Mouse (Mus musculus) midbrain, postnatal 0 days (tissue): ENCODE measurements around the gene Tpx2. TPM values are rescaled to one million over a fixed set of nuclear protein-coding genes. Genes with fewer than 3 reads are reported as not detected.

ENCODE experiments used
- ATAC-seq: fragments of 200-750 bp; cut with Nextera tagmentation; 2 replicates; pipeline ENCODE4 v1.8.0; 2017; ENCODE audit warnings: moderate number of reproducible peaks, mild to moderate bottlenecking, moderate TSS enrichment, moderate library complexity; ENCODE audit not compliant: low FRiP score
- DNase-seq: peaks from one replicate; pipeline ENCODE4 v3.0.0-alpha.2; 2015; ENCODE audit warnings: low spot score
- H3K27ac ChIP-seq: fragments of 300-500 bp; sonication (generic); 2 replicates; pipeline ENCODE4 v1.5.1; 2014; ENCODE audit warnings: low read depth, mild to moderate bottlenecking, low read length, mixed read lengths
- H3K27me3 ChIP-seq: fragments of 300-500 bp; sonication (generic); 2 replicates; pipeline ENCODE4 v1.6.1; 2014; ENCODE audit warnings: low read length, control low read depth, mixed read lengths; ENCODE audit not compliant: insufficient read depth
- H3K36me3 ChIP-seq: fragments of 300-500 bp; sonication (generic); 2 replicates; pipeline ENCODE4 v1.6.1; 2014; ENCODE audit warnings: low read length, control low read depth, mixed read lengths; ENCODE audit not compliant: insufficient read depth
- H3K4me1 ChIP-seq: fragments of 300-500 bp; sonication (generic); 2 replicates; pipeline ENCODE4 v1.6.1; 2014; ENCODE audit warnings: mild to moderate bottlenecking, control low read depth, antibody characterized with exemption, low read length, mixed read lengths; ENCODE audit not compliant: insufficient read depth
- H3K4me2 ChIP-seq: fragments of 300-500 bp; sonication (generic); 2 replicates; pipeline ENCODE4 v1.6.1; 2014; ENCODE audit warnings: low read depth, mild to moderate bottlenecking, low read length, mixed read lengths; ENCODE audit not compliant: poor library complexity, severe bottlenecking
- H3K4me3 ChIP-seq: fragments of 300-500 bp; sonication (generic); 2 replicates; pipeline ENCODE4 v1.5.1; 2014; ENCODE audit warnings: low read depth, mild to moderate bottlenecking, low read length, moderate library complexity
- H3K9ac ChIP-seq: fragments of 300-500 bp; sonication (generic); replicated peaks from 2 replicates; pipeline ENCODE4 v1.6.1; 2014; ENCODE audit warnings: mild to moderate bottlenecking, low read length, moderate library complexity, mixed read lengths; ENCODE audit not compliant: poor library complexity, severe bottlenecking
- H3K9me3 ChIP-seq: fragments of 300-500 bp; sonication (generic); 2 replicates; pipeline ENCODE4 v1.6.1; 2016; ENCODE audit warnings: low read length, control low read depth
- CTCF ChIP-seq: IDR thresholded peaks from 2 replicates; pipeline ENCODE4 v1.5.1; 2016; ENCODE audit warnings: antibody characterized with exemption, mild to moderate bottlenecking
- WGBS: fragments of 180-500 bp; shearing (Covaris S2); extraction: QIAGEN DNeasy Blood & Tissue Kit; methylation state at CpG from one replicate; pipeline ENCODE4 v1.1.7; 2014; 5-methylcytosine and 5-hydroxymethylcytosine counted together
- polyA plus RNA-seq: library from polyadenylated mRNA; unstranded; fragments of >200 nt; fragmentation: Nextera tagmentation; extraction: Ambion mirVana; gene quantifications from 2 replicates; pipeline ENCODE4 v1.2.1, GENCODE M21; 2015
- total RNA-seq: library from RNA; depleted of rRNA; stranded (reverse); fragments of >200 nt; gene quantifications from 2 replicates; pipeline ENCODE4 v1.2.3, GENCODE M21; 2014

Gene Tpx2
- total and polyA plus RNA-seq, 2 experiments from 2014 or later: 4.7 to 4.8 TPM

DNA sequence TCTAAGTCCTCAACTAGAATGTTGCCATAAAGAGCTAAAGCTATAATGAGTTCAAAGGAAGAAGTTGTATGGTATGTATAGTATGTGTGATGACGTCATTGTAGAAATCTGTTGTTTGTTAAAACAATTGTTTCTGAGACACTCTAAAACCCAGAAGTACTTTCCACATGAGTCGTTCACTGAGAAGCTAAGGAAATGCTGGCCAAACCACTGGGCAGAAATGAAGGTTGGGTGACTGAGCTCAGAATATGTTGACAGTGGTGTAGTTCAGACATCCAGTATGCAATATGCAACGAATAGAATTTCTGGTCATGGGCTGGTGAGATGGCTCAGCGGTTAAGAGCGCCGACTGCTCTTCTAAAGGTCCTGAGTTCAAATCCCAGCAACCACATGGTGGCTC lies 15.6 kb downstream of the Tpx2 start:
- H3K9me3 ChIP-seq: no peaks in the 10 kb centered on the region
- DNase-seq (no peak), ATAC-seq (no peak)
- H3K27ac ChIP-seq: no peak overlapping the region
- no peaks in the 10 kb centered on the region for H3K4me1 ChIP-seq
- WGBS: 96% methylated on average over 6 of the region's 6 CpGs
- TF ChIP-seq CTCF: no peak
- H3K27me3 ChIP-seq: no peaks in the 10 kb centered on the region
- H3K9ac ChIP-seq: no peak overlapping the region
- H3K4me2 ChIP-seq: no peak overlapping the region
- no peak overlapping the region for H3K4me3 ChIP-seq
- H3K36me3 ChIP-seq: no peaks in the 10 kb centered on the region

DNA sequence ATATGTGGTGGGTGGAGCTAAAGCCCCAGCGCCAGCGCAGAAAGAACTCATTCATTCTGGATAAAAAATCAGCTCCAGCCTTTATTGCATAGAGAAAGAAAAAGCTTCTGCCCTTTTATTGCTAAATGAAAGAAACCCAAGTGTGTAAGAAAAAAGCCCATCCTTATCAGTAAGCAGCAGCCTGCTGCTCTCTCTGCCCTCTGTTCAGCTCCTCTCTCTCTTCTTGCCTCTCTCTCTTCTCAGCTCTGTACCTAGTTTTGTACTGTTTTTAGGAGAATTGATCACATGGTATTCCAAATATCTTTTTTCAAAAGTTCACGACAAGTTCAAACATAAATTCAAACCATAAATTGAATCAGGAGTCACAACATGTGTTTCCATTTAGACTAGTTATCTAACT lies 30.5 kb downstream of the Tpx2 start:
- Histone ChIP-seq H3K4me2 (no peak overlapping the region), H3K4me1 (no peaks in the 10 kb centered on the region), H3K9ac (no peak overlapping the region), H3K9me3 (no peaks in the 10 kb centered on the region), H3K36me3 (peaks cover 3% of the 10 kb centered on the region; the same call in 1 of the 2 replicates), H3K4me3 (no peak overlapping the region), H3K27ac (no peak overlapping the region), H3K27me3 (no peaks in the 10 kb centered on the region)
- WGBS: 90% methylated on average over 3 of the region's 3 CpGs
- ATAC-seq (no peak), DNase-seq (no peak)
- TF ChIP-seq CTCF: no peak

DNA sequence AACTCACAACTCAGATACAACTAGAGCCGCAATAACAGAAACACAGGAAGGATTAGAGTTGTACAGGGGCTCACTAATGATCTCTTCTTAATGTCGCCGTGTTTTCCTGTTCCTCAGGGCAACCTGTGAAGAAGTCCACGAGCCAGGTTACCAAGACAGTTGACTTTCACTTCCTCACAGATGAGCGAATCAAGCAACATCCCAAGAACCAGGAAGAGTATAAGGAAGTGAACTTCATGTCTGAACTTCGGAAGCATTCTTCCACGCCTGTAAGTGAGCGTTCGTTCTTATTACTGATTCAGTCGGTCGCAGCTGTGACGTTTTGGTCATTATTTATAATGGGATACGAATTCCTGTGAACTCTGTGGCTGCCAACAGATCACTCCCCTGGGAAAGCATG lies 33.1 kb downstream of the Tpx2 start:
- no peak for DNase-seq
- no peak for ATAC-seq
- H3K36me3 ChIP-seq: peaks cover 3% of the 10 kb centered on the region; the same call in 1 of the 2 replicates
- no peak overlapping the region for H3K9ac ChIP-seq
- 90% methylated on average over 13 of the region's 13 CpGs for WGBS
- no peaks in the 10 kb centered on the region for H3K9me3 ChIP-seq
- H3K4me2 ChIP-seq: no peak overlapping the region
- TF ChIP-seq CTCF: no peak
- H3K4me1 ChIP-seq: no peaks in the 10 kb centered on the region
- no peak overlapping the region for H3K27ac ChIP-seq
- H3K4me3 ChIP-seq: no peak overlapping the region
- no peaks in the 10 kb centered on the region for H3K27me3 ChIP-seq

DNA sequence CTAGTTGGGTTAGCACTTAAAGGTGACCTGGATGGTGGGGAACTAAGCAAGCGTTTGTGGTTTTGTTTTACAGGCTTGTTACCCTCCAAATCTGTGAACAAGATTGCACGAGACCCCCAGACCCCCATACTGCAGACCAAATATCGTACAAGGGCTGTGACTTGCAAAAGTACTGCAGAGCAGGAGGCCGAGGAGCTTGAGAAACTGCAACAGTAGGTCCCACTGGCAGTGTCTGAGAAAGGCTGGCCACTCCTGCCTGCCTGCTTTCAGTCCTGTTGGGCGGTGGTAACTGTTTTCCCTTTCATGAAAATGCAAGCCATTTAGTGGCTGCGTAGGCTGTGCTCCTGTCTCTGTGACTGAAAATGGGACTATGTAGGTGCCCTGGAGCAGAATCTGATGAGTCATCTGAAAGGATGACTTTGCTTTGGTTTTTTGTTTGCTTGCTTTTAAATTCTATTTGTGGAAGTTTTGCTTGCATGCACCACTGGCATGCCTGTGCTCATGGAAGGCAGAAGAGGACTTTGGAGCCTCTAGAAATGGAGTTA lies 36.4 kb downstream of the Tpx2 start:
- no peak for ATAC-seq
- Histone ChIP-seq H3K4me2 (no peak overlapping the region), H3K27me3 (no peaks in the 10 kb centered on the region), H3K9ac (no peak overlapping the region), H3K4me1 (no peaks in the 10 kb centered on the region), H3K4me3 (no peak overlapping the region), H3K36me3 (no peaks in the 10 kb centered on the region), H3K27ac (no peak overlapping the region), H3K9me3 (no peaks in the 10 kb centered on the region)
- DNase-seq: no peak
- 94% methylated on average over 6 of the region's 6 CpGs for WGBS
- TF ChIP-seq CTCF: no peak

DNA sequence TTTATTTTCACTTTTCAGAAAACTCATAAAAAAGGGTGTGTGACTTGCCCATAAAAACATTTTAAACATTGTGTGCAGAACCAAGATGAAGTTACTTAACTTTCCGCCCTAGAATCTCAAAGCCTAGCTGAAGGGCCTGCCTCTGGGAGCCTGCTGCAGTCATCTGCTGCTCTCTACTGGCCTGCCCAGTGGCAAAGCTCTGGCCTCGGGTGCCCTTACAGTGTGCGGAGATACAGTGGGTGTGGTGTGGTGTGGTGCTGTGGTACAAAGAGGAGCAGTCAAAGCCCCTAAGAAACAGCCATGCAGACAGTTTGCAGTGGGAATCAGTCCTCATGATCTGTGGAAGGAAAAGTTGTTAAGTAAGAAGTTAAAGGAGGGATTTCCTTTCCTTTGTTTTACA lies 39.5 kb downstream of the Tpx2 start:
- DNase-seq (no peak), ATAC-seq (no peak)
- Histone ChIP-seq H3K27me3 (no peaks in the 10 kb centered on the region), H3K9ac (no peak overlapping the region), H3K9me3 (no peaks in the 10 kb centered on the region), H3K36me3 (no peaks in the 10 kb centered on the region), H3K27ac (no peak overlapping the region), H3K4me3 (no peak overlapping the region), H3K4me1 (no peaks in the 10 kb centered on the region), H3K4me2 (no peak overlapping the region)
- TF ChIP-seq CTCF: no peak
- 93% methylated on average over 3 of the region's 3 CpGs for WGBS

DNA sequence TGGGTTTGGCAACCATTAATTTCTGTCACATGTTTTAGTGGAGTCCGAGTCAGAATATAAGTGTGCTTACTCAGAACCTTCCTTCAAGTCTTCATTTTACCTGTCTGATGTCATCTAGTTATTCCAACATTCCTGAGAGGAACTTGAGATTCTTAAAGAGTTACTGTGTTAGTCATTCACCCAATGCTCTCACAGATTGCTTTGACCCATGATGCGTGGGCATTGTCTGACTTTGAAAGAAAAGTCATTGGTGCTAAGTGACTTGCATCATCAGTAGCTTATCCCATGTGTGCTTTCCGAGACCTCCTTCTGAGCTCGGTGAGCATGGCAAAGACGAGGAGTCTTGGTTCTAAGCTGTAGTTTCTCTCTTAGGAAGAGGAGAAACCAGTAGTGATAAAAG lies 41.0 kb downstream of the Tpx2 start:
- DNase-seq (no peak), ATAC-seq (no peak)
- H3K27me3 ChIP-seq: no peaks in the 10 kb centered on the region
- no peaks in the 10 kb centered on the region for H3K9me3 ChIP-seq
- no peak for TF ChIP-seq CTCF
- no peak overlapping the region for H3K9ac ChIP-seq
- no peaks in the 10 kb centered on the region for H3K4me1 ChIP-seq
- WGBS: 90% methylated on average over 5 of the region's 5 CpGs
- no peak overlapping the region for H3K4me3 ChIP-seq
- H3K36me3 ChIP-seq: no peaks in the 10 kb centered on the region
- no peak overlapping the region for H3K27ac ChIP-seq
- H3K4me2 ChIP-seq: no peak overlapping the region
